Mouse (Mus musculus): Measurements from ENCODE around the gene Pigm. TPM values are rescaled to one million over a fixed set of nuclear protein-coding genes. Genes with fewer than 3 reads are reported as not detected.

Gene Pigm
- total and polyA plus RNA-seq, 2 experiments from 2014 or later: 2.3 to 14.5 TPM

GRCm38 (mm10) chr1:172331422-172331947 lies 44.9 kb upstream of the Pigm start:
- H3K9ac ChIP-seq: no peak overlapping the region
- H3K27me3 ChIP-seq (ENCODE audit: insufficient read depth, low read length): no peaks in the 10 kb centered on the region
- no peak overlapping the region for H3K4me3 ChIP-seq (ENCODE audit: low read depth, low read length)
- no peak overlapping the region for H3K4me2 ChIP-seq (ENCODE audit: low read depth)
- DNase-seq (no peak), ATAC-seq (no peak)
- no peak overlapping the region for H3K27ac ChIP-seq (ENCODE audit: low read depth, low read length)
- H3K36me3 ChIP-seq (ENCODE audit: insufficient read depth): no peaks in the 10 kb centered on the region
- peaks cover 17% of the 10 kb centered on the region for H3K4me1 ChIP-seq (ENCODE audit: insufficient read depth)
- H3K9me3 ChIP-seq (ENCODE audit: low read length): no peaks in the 10 kb centered on the region
- TF ChIP-seq CTCF (IDR thresholded peaks at IDR 0.05; ENCODE audit: low read depth): no peak
- 38% methylated on average over 8 of the region's 8 CpGs for WGBS

GRCm38 (mm10) chr1:172332925-172333324 lies 43.4 kb upstream of the Pigm start:
- 91% methylated on average over 2 of the region's 2 CpGs for WGBS
- Histone ChIP-seq H3K4me1 (ENCODE audit: insufficient read depth) (peaks cover 17% of the 10 kb centered on the region), H3K36me3 (ENCODE audit: insufficient read depth) (no peaks in the 10 kb centered on the region), H3K27ac (ENCODE audit: low read depth, low read length) (no peak overlapping the region), H3K27me3 (ENCODE audit: insufficient read depth, low read length) (no peaks in the 10 kb centered on the region), H3K9me3 (ENCODE audit: low read length) (no peaks in the 10 kb centered on the region), H3K4me2 (ENCODE audit: low read depth) (no peak overlapping the region), H3K9ac (no peak overlapping the region), H3K4me3 (ENCODE audit: low read depth, low read length) (no peak overlapping the region)
- ATAC-seq: no peak
- no peak for DNase-seq
- no peak for TF ChIP-seq CTCF (IDR thresholded peaks at IDR 0.05; ENCODE audit: low read depth)

- H3K9ac ChIP-seq: no peak overlapping the region
- H3K4me3 ChIP-seq (ENCODE audit: low read depth, low read length): no peak overlapping the region
- H3K9me3 ChIP-seq (ENCODE audit: low read length): no peaks in the 10 kb centered on the region
- no peaks in the 10 kb centered on the region for H3K27me3 ChIP-seq (ENCODE audit: insufficient read depth, low read length)
- no peak overlapping the region for H3K27ac ChIP-seq (ENCODE audit: low read depth, low read length)
- DNase-seq: no peak
- no peaks in the 10 kb centered on the region for H3K36me3 ChIP-seq (ENCODE audit: insufficient read depth)
- peaks cover 15% of the 10 kb centered on the region for H3K4me1 ChIP-seq (ENCODE audit: insufficient read depth)
- ATAC-seq: no peak
- peak; percentile 62 for TF ChIP-seq CTCF (IDR thresholded peaks at IDR 0.05; ENCODE audit: low read depth)
- no peak overlapping the region for H3K4me2 ChIP-seq (ENCODE audit: low read depth)
- 10% methylated on average over 3 of the region's 3 CpGs for WGBS
Measured at GRCm38 (mm10) chr1:172333512-172333911, 42.8 kb upstream of the Pigm start.

GRCm38 (mm10) chr1:172335804-172336203 lies 40.5 kb upstream of the Pigm start:
- WGBS: 84% methylated on average over 15 of the region's 15 CpGs
- TF ChIP-seq CTCF (IDR thresholded peaks at IDR 0.05; ENCODE audit: low read depth): no peak

GRCm38 (mm10) chr1:172337411-172338185 lies 38.7 kb upstream of the Pigm start:
- Histone ChIP-seq H3K27me3 (ENCODE audit: insufficient read depth, low read length) (no peaks in the 10 kb centered on the region), H3K27ac (ENCODE audit: low read depth, low read length) (no peak overlapping the region), H3K4me3 (ENCODE audit: low read depth, low read length) (no peak overlapping the region), H3K4me2 (ENCODE audit: low read depth) (no peak overlapping the region), H3K9me3 (ENCODE audit: low read length) (no peaks in the 10 kb centered on the region), H3K9ac (no peak overlapping the region), H3K36me3 (ENCODE audit: insufficient read depth) (no peaks in the 10 kb centered on the region), H3K4me1 (ENCODE audit: insufficient read depth) (peaks cover 3% of the 10 kb centered on the region; the same call in 1 of the 2 replicates)
- no peak for ATAC-seq
- TF ChIP-seq CTCF (IDR thresholded peaks at IDR 0.05; ENCODE audit: low read depth): no peak
- no peak for DNase-seq
- WGBS: 32% methylated on average over 2 of the region's 2 CpGs

More at GRCm38 (mm10) chr1:172335804-172336203, 40.5 kb upstream of the Pigm start:
- Histone ChIP-seq H3K36me3 (ENCODE audit: insufficient read depth) (no peaks in the 10 kb centered on the region), H3K4me2 (ENCODE audit: low read depth) (no peak overlapping the region), H3K9ac (no peak overlapping the region), H3K9me3 (ENCODE audit: low read length) (no peaks in the 10 kb centered on the region), H3K4me1 (ENCODE audit: insufficient read depth) (peaks cover 2% of the 10 kb centered on the region; the same call in 1 of the 2 replicates), H3K4me3 (ENCODE audit: low read depth, low read length) (no peak overlapping the region), H3K27me3 (ENCODE audit: insufficient read depth, low read length) (no peaks in the 10 kb centered on the region), H3K27ac (ENCODE audit: low read depth, low read length) (no peak overlapping the region)
- DNase-seq (no peak), ATAC-seq (no peak)

- H3K4me2 ChIP-seq (ENCODE audit: low read depth): peak within 1 kb of the TSS; percentile 65
- H3K27me3 ChIP-seq (ENCODE audit: insufficient read depth, low read length): no peaks in the 10 kb centered on the region
- peak within 1 kb of the TSS; percentile 69; the same call in 1 of the 2 replicates for H3K27ac ChIP-seq (ENCODE audit: low read depth, low read length)
- H3K4me1 ChIP-seq (ENCODE audit: insufficient read depth): peaks cover 3% of the 10 kb centered on the region; the same call in 1 of the 2 replicates
- no peak for TF ChIP-seq CTCF (IDR thresholded peaks at IDR 0.05; ENCODE audit: low read depth)
- ATAC-seq: peak; percentile 94
- peak; percentile 87 for DNase-seq
- H3K36me3 ChIP-seq (ENCODE audit: insufficient read depth): no peaks in the 10 kb centered on the region
- H3K4me3 ChIP-seq (ENCODE audit: low read depth, low read length): peak within 1 kb of the TSS; percentile 42
- 2% methylated on average over 37 of the region's 38 CpGs for WGBS
- no peak within 1 kb of the TSS for H3K9ac ChIP-seq
- no peaks in the 10 kb centered on the region for H3K9me3 ChIP-seq (ENCODE audit: low read length)
Measured at GRCm38 (mm10) chr1:172340729-172341321, 35.5 kb upstream of the Pigm start, which contains the start of gene Kcnj10. Gene Kcnj10, plus strand, starts transcription at chr1:172341210.

GRCm38 (mm10) chr1:172341386-172341785 lies 35.0 kb upstream of the Pigm start:
- Histone ChIP-seq H3K4me1 (ENCODE audit: insufficient read depth) (peaks cover 3% of the 10 kb centered on the region; the same call in 1 of the 2 replicates), H3K4me2 (ENCODE audit: low read depth) (peak overlapping the region; percentile 65), H3K9me3 (ENCODE audit: low read length) (no peaks in the 10 kb centered on the region), H3K9ac (no peak overlapping the region), H3K36me3 (ENCODE audit: insufficient read depth) (no peaks in the 10 kb centered on the region), H3K27ac (ENCODE audit: low read depth, low read length) (peak overlapping the region; percentile 40; the same call in 1 of the 2 replicates), H3K4me3 (ENCODE audit: low read depth, low read length) (peak overlapping the region; percentile 42), H3K27me3 (ENCODE audit: insufficient read depth, low read length) (no peaks in the 10 kb centered on the region)
- DNase-seq: no peak
- TF ChIP-seq CTCF (IDR thresholded peaks at IDR 0.05; ENCODE audit: low read depth): no peak
- no peak for ATAC-seq
- 8% methylated on average over 10 of the region's 10 CpGs for WGBS

Data from forebrain, postnatal 0 days (tissue).